Mouse (Mus musculus) cerebellum, adult 2 months (tissue): ENCODE results near the gene Tprg.

Experiments used
- CTCF ChIP-seq: fragments of 200-500 bp; IDR thresholded peaks from 2 replicates; pipeline ENCODE4 v1.5.1; 2011; ENCODE audit warnings: low read depth, mild to moderate bottlenecking, control low read depth, low read length, moderate library complexity, borderline replicate concordance; ENCODE audit not compliant: insufficient read depth
- POLR2A ChIP-seq: fragments of 200-500 bp; IDR thresholded peaks from 2 replicates; pipeline ENCODE4 v1.6.1; 2011; ENCODE audit warnings: low read length, control low read depth, borderline replicate concordance; ENCODE audit not compliant: insufficient read depth

- TF ChIP-seq POLR2A (no peak), CTCF (no peak)
Measured at GRCm38 (mm10) chr16:25268276-25268675, 18.3 kb upstream of the Tprg start.
